Mouse (Mus musculus): Measurements from ENCODE around the gene Snx29. TPM values are rescaled to one million over a fixed set of nuclear protein-coding genes. Genes with fewer than 3 reads are reported as not detected.
"Not testable (repeated sequence)": the region's sequence is repeated elsewhere in the genome, so short reads cannot be mapped to it uniquely, and the experiment has no call there.

Snx29 gene
- polyA plus RNA-seq, 1 experiment from 2014 or later = 4.4 TPM

DNA sequence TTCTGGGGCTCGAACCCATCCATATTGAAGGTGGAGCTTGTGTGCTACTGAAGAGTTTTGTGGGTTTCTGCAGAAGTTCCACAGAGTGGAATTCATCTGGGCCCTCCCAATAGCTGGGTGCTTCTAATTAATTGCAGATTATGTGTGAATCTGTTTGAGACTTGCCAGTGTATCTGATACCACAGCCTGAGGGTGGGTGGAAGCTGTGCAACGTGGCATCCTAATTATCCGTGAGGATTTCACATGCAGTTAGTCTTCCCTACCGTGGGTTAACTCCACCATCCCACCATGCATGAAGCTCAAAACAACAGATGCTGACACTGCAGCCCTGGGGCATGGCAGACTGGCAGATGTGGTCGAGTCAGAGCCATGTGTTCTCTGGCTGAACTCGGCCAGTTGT, 107.8 kb downstream of the Snx29 start:
- Histone ChIP-seq H3K4me1 (replicated peaks) (peaks cover 8% of the 10 kb centered on the region), H3K27ac (no peak overlapping the region), H3K9me3 (replicated peaks) (no peaks in the 10 kb centered on the region), H3K4me2 (no peak overlapping the region), H3K9ac (no peak overlapping the region), H3K36me3 (no peaks in the 10 kb centered on the region), H3K4me3 (replicated peaks) (no peak overlapping the region), H3K27me3 (no peaks in the 10 kb centered on the region)
- DNase-seq (no peak), ATAC-seq (ENCODE audit: low read depth) (no peak)
- WGBS (ENCODE audit: insufficient replicate concordance) = 73% methylated on average over 6 of the region's 6 CpGs

- no peaks in the 10 kb centered on the region for H3K27me3 ChIP-seq
- no peak for ATAC-seq (ENCODE audit: low read depth)
- H3K4me1 ChIP-seq (replicated peaks) = no peaks in the 10 kb centered on the region
- H3K4me2 ChIP-seq = no peak overlapping the region
- no peaks in the 10 kb centered on the region for H3K9me3 ChIP-seq (replicated peaks)
- H3K27ac ChIP-seq = no peak overlapping the region
- no peak overlapping the region for H3K9ac ChIP-seq
- H3K36me3 ChIP-seq = no peaks in the 10 kb centered on the region
- DNase-seq = no peak
- no peak overlapping the region for H3K4me3 ChIP-seq (replicated peaks)
These were observed 111.1 kb downstream of the Snx29 start for GRCm38 (mm10) chr16:11433779-11434178.

DNA sequence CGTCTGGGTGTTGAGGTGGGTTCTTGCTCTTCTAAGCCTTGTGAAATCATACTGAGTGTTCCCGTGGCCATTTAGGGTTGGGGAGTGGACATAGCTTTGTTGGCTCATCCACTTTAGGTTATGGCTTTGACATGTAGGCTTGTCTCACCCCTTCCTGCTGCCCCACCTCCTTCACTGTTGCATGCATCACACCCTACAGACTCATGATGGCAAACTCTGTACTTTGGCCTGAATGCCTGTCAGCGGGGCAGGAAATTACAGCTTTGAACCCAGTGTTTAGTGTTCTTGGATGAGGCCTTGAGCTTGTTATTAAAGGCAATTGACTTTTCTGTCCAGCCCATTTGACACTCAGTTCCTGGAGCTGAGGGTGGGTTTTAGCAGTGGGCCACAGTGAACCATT, 114.9 kb downstream of the Snx29 start:
- no peak overlapping the region for H3K4me3 ChIP-seq (replicated peaks)
- no peaks in the 10 kb centered on the region for H3K4me1 ChIP-seq (replicated peaks)
- H3K9me3 ChIP-seq (replicated peaks) = no peaks in the 10 kb centered on the region
- H3K27me3 ChIP-seq = no peaks in the 10 kb centered on the region
- H3K36me3 ChIP-seq = no peaks in the 10 kb centered on the region
- DNase-seq (no peak), ATAC-seq (ENCODE audit: low read depth) (no peak)
- H3K9ac ChIP-seq = no peak overlapping the region
- 57% methylated on average over 3 of the region's 3 CpGs for whole genome bisulfite sequencing (ENCODE audit: insufficient replicate concordance)
- H3K4me2 ChIP-seq = no peak overlapping the region
- H3K27ac ChIP-seq = no peak overlapping the region

DNA sequence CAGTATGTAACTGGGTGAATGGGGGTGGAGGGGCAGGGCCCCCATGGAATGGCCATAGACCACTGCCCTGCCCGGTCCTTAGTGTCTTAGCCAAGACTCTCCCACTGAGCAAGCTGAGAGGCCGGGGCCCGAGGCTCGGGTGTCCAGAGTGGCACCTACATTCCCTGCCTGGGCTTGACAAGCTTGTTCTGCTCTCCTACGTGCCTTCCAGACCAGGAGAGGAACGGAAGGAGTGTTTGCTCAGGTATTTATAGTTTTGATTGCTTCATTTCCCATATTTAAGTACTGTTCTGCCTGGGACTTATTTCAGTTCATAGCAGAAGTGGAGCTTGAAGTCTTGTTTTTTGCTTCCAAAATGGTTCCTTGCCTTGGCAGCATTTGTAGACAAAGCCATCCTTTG, 116.7 kb downstream of the Snx29 start:
- Histone ChIP-seq H3K9ac (no peak overlapping the region), H3K4me2 (no peak overlapping the region), H3K4me1 (replicated peaks) (no peaks in the 10 kb centered on the region), H3K27me3 (no peaks in the 10 kb centered on the region), H3K9me3 (replicated peaks) (no peaks in the 10 kb centered on the region), H3K27ac (no peak overlapping the region), H3K36me3 (no peaks in the 10 kb centered on the region), H3K4me3 (replicated peaks) (no peak overlapping the region)
- 52% methylated on average over 6 of the region's 6 CpGs for WGBS (ENCODE audit: insufficient replicate concordance)
- no peak for ATAC-seq (ENCODE audit: low read depth)
- DNase-seq = no peak

DNA sequence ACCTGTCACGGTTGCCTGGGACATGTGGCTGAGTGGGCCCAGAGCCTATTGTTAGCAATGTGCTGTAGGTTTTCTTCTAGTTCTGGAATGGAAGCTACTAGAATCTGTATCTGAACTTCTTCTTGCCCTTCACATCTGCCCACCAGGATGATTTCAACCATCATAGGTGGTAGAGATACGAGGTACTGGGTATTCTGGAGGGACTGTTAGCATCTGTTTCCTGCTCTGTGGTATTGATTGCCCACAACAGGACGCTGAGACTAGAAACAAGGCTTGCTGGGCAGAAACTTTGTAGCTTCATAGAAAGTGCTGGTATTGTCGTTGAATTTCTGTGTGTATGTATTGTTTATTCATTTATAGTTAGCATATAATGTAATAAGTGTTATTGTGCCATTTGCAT, 118.9 kb downstream of the Snx29 start:
- 19% methylated on average over 4 of the region's 4 CpGs for WGBS (ENCODE audit: insufficient replicate concordance)
- no peak overlapping the region for H3K4me3 ChIP-seq (replicated peaks)

GRCm38 (mm10) chr16:11442534-11442933, 119.8 kb downstream of the Snx29 start:
- H3K27ac ChIP-seq = no peak overlapping the region
- H3K9ac ChIP-seq = no peak overlapping the region
- DNase-seq (no peak), ATAC-seq (ENCODE audit: low read depth) (no peak)
- H3K36me3 ChIP-seq = no peaks in the 10 kb centered on the region
- H3K27me3 ChIP-seq = no peaks in the 10 kb centered on the region
- H3K4me1 ChIP-seq (replicated peaks) = no peaks in the 10 kb centered on the region
- no peak overlapping the region for H3K4me2 ChIP-seq
- no peak overlapping the region for H3K4me3 ChIP-seq (replicated peaks)
- H3K9me3 ChIP-seq (replicated peaks) = no peaks in the 10 kb centered on the region

More for the DNA sequence above, 118.9 kb downstream of the Snx29 start:
- Histone ChIP-seq H3K27me3 (no peaks in the 10 kb centered on the region), H3K4me2 (no peak overlapping the region), H3K4me1 (replicated peaks) (no peaks in the 10 kb centered on the region), H3K9me3 (replicated peaks) (no peaks in the 10 kb centered on the region), H3K9ac (no peak overlapping the region), H3K27ac (no peak overlapping the region), H3K36me3 (no peaks in the 10 kb centered on the region)
- ATAC-seq (ENCODE audit: low read depth) (no peak), DNase-seq (no peak)

- Histone ChIP-seq H3K36me3 (no peaks in the 10 kb centered on the region), H3K9me3 (replicated peaks) (no peaks in the 10 kb centered on the region), H3K9ac (no peak overlapping the region), H3K4me1 (replicated peaks) (no peaks in the 10 kb centered on the region), H3K4me2 (no peak overlapping the region), H3K4me3 (replicated peaks) (no peak overlapping the region), H3K27me3 (no peaks in the 10 kb centered on the region), H3K27ac (no peak overlapping the region)
- WGBS (ENCODE audit: insufficient replicate concordance) = 54% methylated on average over 1 of the region's 1 CpGs
- ATAC-seq (ENCODE audit: low read depth) = no peak
- DNase-seq = no peak
These were observed 121.9 kb downstream of the Snx29 start for GRCm38 (mm10) chr16:11444626-11445025.

DNA sequence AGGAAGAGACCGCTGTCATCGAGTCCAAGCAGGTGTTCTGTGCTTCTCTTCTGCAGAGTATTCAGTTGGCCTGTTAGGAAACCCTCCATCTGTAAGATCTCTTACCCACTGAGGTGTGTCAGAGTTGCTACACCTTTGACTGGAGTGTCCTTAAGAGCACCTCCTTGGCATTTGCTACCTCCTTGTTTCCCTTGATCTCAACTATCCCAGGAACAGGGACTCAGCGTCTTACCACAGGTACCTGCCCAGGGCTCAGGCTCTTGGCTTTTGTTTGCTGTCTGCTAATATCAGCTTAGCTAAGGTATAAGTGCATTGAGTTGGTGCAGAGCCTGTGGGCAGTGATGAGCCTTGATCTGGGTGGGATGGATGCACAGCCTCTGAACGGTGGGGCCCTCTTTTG, 124.3 kb downstream of the Snx29 start:
- no peak overlapping the region for H3K4me3 ChIP-seq (replicated peaks)
- H3K4me1 ChIP-seq (replicated peaks) = no peaks in the 10 kb centered on the region
- DNase-seq (no peak), ATAC-seq (ENCODE audit: low read depth) (no peak)
- no peaks in the 10 kb centered on the region for H3K9me3 ChIP-seq (replicated peaks)
- no peaks in the 10 kb centered on the region for H3K36me3 ChIP-seq
- H3K27me3 ChIP-seq = no peaks in the 10 kb centered on the region
- no peak overlapping the region for H3K4me2 ChIP-seq
- H3K9ac ChIP-seq = no peak overlapping the region
- no peak overlapping the region for H3K27ac ChIP-seq
- 85% methylated on average over 4 of the region's 4 CpGs for WGBS (ENCODE audit: insufficient replicate concordance)

- no peak overlapping the region for H3K4me2 ChIP-seq
- no peak overlapping the region for H3K27ac ChIP-seq
- 77% methylated on average over 5 of the region's 5 CpGs for WGBS (ENCODE audit: insufficient replicate concordance)
- no peak overlapping the region for H3K4me3 ChIP-seq (replicated peaks)
- no peak for DNase-seq
- no peak overlapping the region for H3K9ac ChIP-seq
- H3K9me3 ChIP-seq (replicated peaks) = no peaks in the 10 kb centered on the region
- ATAC-seq (ENCODE audit: low read depth) = no peak
- no peaks in the 10 kb centered on the region for H3K27me3 ChIP-seq
- no peaks in the 10 kb centered on the region for H3K36me3 ChIP-seq
- H3K4me1 ChIP-seq (replicated peaks) = no peaks in the 10 kb centered on the region
These were observed 125.2 kb downstream of the Snx29 start for GRCm38 (mm10) chr16:11447905-11448304.

GRCm38 (mm10) chr16:11448696-11449095, 126.0 kb downstream of the Snx29 start:
- not testable (repeated sequence) for H3K4me2 ChIP-seq; H3K4me1 ChIP-seq (replicated peaks); H3K27me3 ChIP-seq; H3K36me3 ChIP-seq; H3K9me3 ChIP-seq (replicated peaks); ATAC-seq (ENCODE audit: low read depth); H3K9ac ChIP-seq; DNase-seq; H3K27ac ChIP-seq; H3K4me3 ChIP-seq (replicated peaks)
- 52% methylated on average over 4 of the region's 4 CpGs for WGBS (ENCODE audit: insufficient replicate concordance)

DNA sequence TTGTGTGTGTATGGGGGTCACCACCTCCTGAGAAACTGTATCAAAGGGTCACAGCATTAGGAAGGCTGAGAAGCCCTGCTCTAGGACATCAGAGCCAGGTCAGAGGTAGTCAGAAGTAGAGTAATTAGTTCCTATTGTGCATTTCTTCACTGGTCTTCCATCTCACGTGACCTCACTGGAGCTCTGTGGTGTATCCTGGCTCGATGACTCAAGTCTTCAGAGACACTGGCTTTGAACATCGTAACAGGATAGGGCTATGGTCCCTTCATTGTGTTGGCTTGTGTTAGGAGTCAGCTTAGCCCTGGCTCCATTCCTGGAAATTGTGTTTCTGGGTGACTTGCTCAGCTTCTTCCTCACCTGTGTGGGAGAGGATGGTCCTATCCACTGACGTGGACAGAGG, 126.6 kb downstream of the Snx29 start:
- Histone ChIP-seq H3K27me3 (no peaks in the 10 kb centered on the region), H3K4me2 (no peak overlapping the region), H3K9me3 (replicated peaks) (no peaks in the 10 kb centered on the region; the same call in 1 of the 2 replicates), H3K4me1 (replicated peaks) (no peaks in the 10 kb centered on the region), H3K36me3 (peaks cover 7% of the 10 kb centered on the region; the same call in 1 of the 2 replicates), H3K4me3 (replicated peaks) (no peak overlapping the region), H3K27ac (no peak overlapping the region), H3K9ac (no peak overlapping the region)
- WGBS (ENCODE audit: insufficient replicate concordance) = 76% methylated on average over 4 of the region's 4 CpGs
- DNase-seq = no peak
- ATAC-seq (ENCODE audit: low read depth) = no peak

DNA sequence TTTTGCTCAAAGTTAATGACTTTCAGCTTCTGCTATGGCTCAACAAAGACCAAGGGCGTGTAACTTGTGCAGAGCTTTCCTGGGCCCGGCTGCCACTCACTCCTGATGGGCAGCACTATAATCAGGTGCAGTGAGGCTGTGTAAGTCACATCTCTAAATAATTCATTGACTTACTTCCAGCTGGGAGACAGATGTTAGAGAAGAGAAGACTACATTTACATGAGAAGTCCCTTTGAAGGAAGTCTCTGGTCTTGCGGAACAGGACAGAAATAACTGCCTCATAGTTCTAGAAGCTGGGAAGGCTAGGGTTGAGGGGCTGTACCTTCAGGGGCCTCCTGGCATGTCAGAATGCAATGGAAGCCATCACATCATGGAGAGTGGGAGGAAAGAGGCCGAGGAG, 127.9 kb downstream of the Snx29 start:
- Histone ChIP-seq H3K36me3 (peaks cover 7% of the 10 kb centered on the region; the same call in 1 of the 2 replicates), H3K9ac (no peak overlapping the region), H3K4me1 (replicated peaks) (no peaks in the 10 kb centered on the region; the same call in 1 of the 2 replicates), H3K4me3 (replicated peaks) (no peak overlapping the region), H3K9me3 (replicated peaks) (no peaks in the 10 kb centered on the region; the same call in 1 of the 2 replicates), H3K27me3 (no peaks in the 10 kb centered on the region), H3K4me2 (no peak overlapping the region), H3K27ac (no peak overlapping the region)
- no peak for DNase-seq
- WGBS (ENCODE audit: insufficient replicate concordance) = 74% methylated on average over 4 of the region's 4 CpGs
- no peak for ATAC-seq (ENCODE audit: low read depth)
